Mouse (Mus musculus): Measurements from ENCODE around the gene H3f3b.
"Not testable (repeated sequence)": the region's sequence is repeated elsewhere in the genome, so short reads cannot be mapped to it uniquely, and the experiment has no call there.

The H3f3b gene

GRCm38 (mm10) chr11:116021328-116022220 lies 6.2 kb downstream of the H3f3b start:
- DNase-seq (ENCODE audit: low spot score in 2 of 2), result no peak

- DNase-seq (ENCODE audit: low spot score in 2 of 2), result no peak
Measured at GRCm38 (mm10) chr11:116020519-116020922, 7.2 kb downstream of the H3f3b start.

- DNase-seq (ENCODE audit: low spot score in 2 of 2), result no peak
Measured at GRCm38 (mm10) chr11:116019976-116020411, 7.8 kb downstream of the H3f3b start.

- no peak for DNase-seq (ENCODE audit: low spot score in 2 of 2)
Measured at GRCm38 (mm10) chr11:116019360-116019791, 8.4 kb downstream of the H3f3b start.

- DNase-seq (ENCODE audit: low spot score in 2 of 2), result not testable (repeated sequence)
Measured at GRCm38 (mm10) chr11:116018867-116019266, 8.9 kb downstream of the H3f3b start.

- no peak for DNase-seq (ENCODE audit: low spot score in 2 of 2)
Measured at GRCm38 (mm10) chr11:116018106-116018505, 9.7 kb downstream of the H3f3b start.

GRCm38 (mm10) chr11:116014821-116015220 lies 12.9 kb downstream of the H3f3b start:
- DNase-seq (ENCODE audit: low spot score in 2 of 2), result no peak

- DNase-seq (ENCODE audit: low spot score in 2 of 2), result peak; percentile 64 to 69
Measured at GRCm38 (mm10) chr11:116012262-116012947, 15.4 kb downstream of the H3f3b start, which contains the start of gene Galk1. Galk1 (minus strand) TSS chr11:116012719.

GRCm38 (mm10) chr11:116011529-116012261 lies 16.1 kb downstream of the H3f3b start:
- no peak for DNase-seq (ENCODE audit: low spot score in 2 of 2)

- no peak for DNase-seq (ENCODE audit: low spot score in 2 of 2)
Measured at GRCm38 (mm10) chr11:116010948-116011347, 16.8 kb downstream of the H3f3b start.

- DNase-seq (ENCODE audit: low spot score in 2 of 2), result no peak
Measured at GRCm38 (mm10) chr11:116010146-116010545, 17.6 kb downstream of the H3f3b start.

GRCm38 (mm10) chr11:116009661-116010060 lies 18.1 kb downstream of the H3f3b start:
- no peak for DNase-seq (ENCODE audit: low spot score in 2 of 2)

- DNase-seq (ENCODE audit: low spot score in 2 of 2), result no peak
Measured at GRCm38 (mm10) chr11:116008832-116009375, 18.9 kb downstream of the H3f3b start.

GRCm38 (mm10) chr11:116008411-116008810 lies 19.4 kb downstream of the H3f3b start:
- DNase-seq (ENCODE audit: low spot score in 2 of 2), result no peak

- no peak for DNase-seq (ENCODE audit: low spot score in 2 of 2)
Measured at GRCm38 (mm10) chr11:116007095-116007850, 20.5 kb downstream of the H3f3b start.

GRCm38 (mm10) chr11:116005701-116006419 lies 21.9 kb downstream of the H3f3b start:
- no peak for DNase-seq (ENCODE audit: low spot score in 2 of 2)

GRCm38 (mm10) chr11:116004840-116005700 lies 22.7 kb downstream of the H3f3b start:
- peak; percentile 36 to 46 for DNase-seq (ENCODE audit: low spot score in 2 of 2)

- no peak for DNase-seq (ENCODE audit: low spot score in 2 of 2)
Measured at GRCm38 (mm10) chr11:116004186-116004823, 23.5 kb downstream of the H3f3b start.

GRCm38 (mm10) chr11:116002894-116003293 lies 24.9 kb downstream of the H3f3b start:
- DNase-seq (ENCODE audit: low spot score in 2 of 2), result no peak
